Mouse (Mus musculus) urinary bladder, postnatal 10 days (tissue): Measurements from ENCODE around the gene Cdk14.
"Not testable (repeated sequence)": the region's sequence is repeated elsewhere in the genome, so short reads cannot be mapped to it uniquely, and the experiment has no call there.

Source experiments
- DNase-seq: peaks from one replicate; pipeline ENCODE4 v3.0.0; 2022; ENCODE audit warnings: low spot score

Cdk14 gene

GRCm38 (mm10) chr5:4990237-4990636 lies 429.9 kb downstream of the Cdk14 start:
- DNase-seq: no peak

GRCm38 (mm10) chr5:4986181-4986580 lies 433.9 kb downstream of the Cdk14 start:
- no peak for DNase-seq

DNA sequence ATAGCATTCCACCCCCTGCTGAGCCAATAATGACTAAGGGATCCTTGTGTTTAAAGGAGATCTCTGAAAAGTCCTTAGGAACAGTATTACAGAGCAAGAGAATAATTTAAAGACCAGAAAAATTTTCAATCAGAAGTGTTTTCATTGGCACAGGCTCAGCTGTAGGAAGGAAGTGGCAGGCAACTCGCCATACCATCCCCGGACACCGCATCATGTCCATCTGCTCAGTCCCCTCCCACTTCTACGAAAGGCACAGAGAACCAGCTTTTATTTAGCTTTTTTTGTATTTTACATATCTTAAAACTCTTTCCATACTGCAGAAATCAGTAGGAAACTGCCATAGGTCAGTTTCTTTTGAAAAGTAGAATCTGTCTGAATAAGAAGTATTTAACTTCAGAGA lies 440.6 kb downstream of the Cdk14 start:
- DNase-seq: no peak

- no peak for DNase-seq
These were observed 446.7 kb downstream of the Cdk14 start for GRCm38 (mm10) chr5:4973408-4973807.

GRCm38 (mm10) chr5:4962063-4962610 lies 458.0 kb downstream of the Cdk14 start:
- no peak for DNase-seq

DNA sequence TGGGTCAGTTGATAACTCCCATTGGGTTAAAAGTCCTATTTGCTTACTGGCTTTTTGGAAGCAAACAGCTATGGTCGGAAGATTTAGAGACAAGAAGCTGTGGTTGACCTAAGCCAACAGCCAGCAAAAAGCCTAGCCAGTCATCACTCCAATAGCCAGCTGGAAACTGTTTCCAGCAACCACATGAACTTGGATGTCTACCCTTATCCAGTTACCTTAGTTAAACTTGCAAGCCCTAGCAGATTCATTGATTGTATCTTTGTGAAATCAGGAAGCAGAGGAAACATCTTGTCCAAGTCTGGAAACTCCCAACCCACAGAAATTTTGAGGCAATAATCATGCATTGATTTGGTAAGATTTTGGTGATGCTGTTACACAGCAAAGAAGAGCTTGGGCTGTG lies 458.5 kb downstream of the Cdk14 start:
- no peak for DNase-seq

GRCm38 (mm10) chr5:4959446-4959845 lies 460.7 kb downstream of the Cdk14 start:
- DNase-seq: no peak

DNA sequence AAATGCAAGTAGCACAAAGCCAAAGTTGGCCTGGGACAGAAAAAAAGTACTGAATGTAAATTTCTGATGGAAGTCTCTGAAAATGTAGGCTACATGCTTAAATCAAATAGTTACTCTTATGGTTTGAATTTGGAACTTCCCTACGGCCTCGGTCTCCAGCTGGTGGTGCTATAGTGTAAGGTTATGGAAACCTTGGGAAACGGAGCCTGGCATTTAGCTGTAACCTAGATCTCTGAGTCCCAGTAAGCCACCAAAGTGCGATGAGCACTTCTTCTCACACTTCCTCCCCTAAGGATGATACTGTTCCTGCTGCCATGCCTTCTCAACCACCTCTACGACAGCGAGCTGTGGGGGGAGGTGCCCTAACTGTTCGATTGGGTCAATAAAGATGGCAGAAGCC lies 464.1 kb downstream of the Cdk14 start:
- DNase-seq: no peak

DNA sequence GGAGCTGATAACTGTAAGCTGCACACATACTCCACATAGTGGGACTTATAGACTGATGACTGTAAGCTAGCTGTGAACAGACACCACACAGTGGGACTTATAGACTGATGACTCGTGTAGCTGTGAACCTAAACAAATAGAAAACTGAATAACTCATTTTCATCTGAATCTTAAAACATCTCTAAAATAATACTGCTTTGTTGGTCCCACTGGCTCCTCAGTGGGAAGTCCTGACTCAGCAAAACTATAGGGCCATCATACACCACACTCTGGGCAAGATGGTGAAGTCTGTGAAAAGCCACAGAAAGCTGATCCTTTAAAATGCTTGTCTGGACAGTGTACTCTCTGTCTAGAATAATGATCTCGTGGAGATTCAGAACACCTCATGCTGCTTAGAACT lies 464.7 kb downstream of the Cdk14 start:
- no peak for DNase-seq

DNA sequence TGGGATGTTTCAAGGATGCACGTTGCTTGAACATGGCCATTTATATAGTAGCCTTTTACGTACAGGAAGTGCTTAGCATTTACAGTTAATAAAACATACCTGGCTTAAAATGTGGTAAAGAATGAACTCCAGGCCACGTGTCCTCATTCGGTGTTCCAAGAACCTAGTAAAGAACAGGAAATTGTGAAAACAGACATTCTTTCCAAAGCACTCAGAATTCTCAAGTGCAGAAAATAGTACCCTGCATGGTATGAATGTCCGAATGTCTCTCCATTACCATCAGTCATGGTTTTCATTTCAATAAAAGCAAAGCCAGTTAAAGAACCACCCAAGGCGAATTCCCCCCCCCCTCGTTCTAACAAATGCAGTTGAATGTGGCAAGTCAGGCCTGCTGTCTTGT lies 470.7 kb downstream of the Cdk14 start:
- DNase-seq: no peak

DNA sequence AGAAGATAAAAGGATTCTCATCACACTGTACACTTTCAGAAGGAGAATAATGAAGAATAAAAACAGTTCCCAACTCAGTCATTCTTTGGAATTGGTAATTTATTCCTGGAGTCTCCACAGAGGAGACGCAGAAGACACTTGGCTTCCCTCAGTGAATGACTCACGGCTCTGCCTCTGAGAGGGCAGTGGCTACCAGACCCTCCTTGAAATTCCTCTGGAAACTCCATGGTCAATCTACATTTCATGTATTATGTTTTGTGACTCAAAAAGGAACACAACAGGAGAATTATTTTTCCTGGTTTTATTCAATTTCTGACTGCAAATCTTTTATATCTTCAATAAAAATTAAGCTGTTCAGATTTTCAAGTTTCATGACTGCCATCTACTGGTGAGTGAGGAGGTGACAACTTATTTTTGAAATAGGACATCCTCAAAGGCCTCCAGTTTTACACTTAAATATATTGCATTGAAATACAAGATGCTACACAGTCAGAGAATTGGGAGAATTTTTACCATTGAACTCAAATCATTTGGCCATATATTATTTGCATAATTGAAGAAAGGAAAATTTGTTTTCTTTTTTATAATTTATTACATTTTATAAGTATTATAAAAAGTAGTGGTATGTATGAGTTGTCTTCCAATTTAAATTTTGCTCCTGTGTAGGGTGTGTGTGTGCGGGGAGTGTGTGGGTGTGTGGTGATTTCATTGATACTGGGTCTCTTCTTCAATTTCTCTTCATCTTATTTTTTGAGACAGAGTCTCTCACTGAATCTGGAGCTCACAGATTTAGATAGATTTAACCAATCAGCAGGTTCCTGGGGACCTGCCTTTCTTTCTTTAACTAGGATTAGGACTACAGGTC lies 471.8 kb downstream of the Cdk14 start:
- no peak for DNase-seq

DNA sequence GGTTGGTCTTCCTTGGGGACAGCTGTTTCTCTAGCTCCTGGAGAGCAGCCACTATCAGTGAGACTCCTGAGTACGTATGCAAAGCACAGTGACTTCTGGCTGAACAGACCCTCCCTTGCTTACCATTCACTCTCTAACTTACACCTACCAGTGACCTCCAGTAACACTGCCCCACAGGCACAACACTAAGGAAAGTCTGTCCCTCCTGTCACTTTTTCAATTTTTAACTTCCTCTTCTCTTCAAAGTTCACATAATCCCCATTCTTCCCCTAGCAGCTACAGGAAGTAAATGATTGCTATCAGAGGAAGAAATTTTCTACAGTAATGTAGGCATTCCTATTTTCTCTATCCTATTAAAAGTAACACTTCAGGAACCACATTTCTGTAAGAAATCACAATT lies 485.0 kb downstream of the Cdk14 start:
- DNase-seq: no peak

DNA sequence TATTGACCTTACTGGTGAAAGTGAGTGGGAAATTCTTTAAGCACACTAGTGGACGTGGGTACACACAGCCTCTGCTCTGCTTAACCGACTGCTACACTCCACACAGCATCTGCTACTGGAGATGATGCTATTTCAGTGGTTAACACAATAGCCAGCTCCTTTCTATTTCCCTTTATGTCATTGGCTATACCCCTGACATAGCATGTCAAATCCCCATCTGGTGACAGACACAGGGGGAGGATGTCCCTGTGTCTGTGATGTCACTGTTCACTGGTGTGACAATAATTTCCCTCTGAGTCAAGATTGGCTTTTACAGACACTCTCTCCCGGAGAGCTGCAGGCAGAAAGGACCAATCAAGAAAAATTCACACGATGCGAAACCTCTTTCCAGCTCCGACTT lies 485.6 kb downstream of the Cdk14 start:
- no peak for DNase-seq

DNA sequence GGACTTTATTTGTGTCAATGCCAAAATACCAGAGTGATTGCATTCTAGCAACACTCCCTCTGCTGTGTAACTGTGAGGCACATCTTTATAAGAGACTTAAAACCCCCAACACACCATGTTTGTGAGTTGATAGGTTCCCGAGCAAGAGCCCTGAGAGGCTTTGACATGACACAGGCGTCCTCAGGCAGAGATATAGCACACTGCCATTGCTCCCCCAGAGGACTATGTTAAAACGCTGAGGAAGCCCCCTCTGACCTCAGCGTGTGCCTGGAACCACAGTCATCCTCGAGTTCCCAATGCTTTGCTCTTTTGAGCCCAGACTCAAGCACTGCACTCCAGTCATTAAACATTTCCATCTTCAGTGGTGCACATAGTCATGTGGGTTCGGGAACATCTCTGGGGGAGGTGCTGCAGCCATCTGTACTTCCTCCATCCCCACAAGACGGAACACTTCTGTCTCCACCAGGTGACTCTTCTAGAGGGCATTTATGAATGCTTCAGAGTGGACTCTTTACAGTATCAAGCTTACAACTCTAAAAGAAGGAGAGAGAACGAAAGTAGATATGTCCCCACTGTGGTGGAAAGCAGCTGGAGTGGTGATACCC lies 488.5 kb downstream of the Cdk14 start:
- no peak for DNase-seq

- DNase-seq: no peak
These were observed 490.5 kb downstream of the Cdk14 start for GRCm38 (mm10) chr5:4929628-4930027.

- DNase-seq: no peak
These were observed 495.2 kb downstream of the Cdk14 start for GRCm38 (mm10) chr5:4924866-4925265.

DNA sequence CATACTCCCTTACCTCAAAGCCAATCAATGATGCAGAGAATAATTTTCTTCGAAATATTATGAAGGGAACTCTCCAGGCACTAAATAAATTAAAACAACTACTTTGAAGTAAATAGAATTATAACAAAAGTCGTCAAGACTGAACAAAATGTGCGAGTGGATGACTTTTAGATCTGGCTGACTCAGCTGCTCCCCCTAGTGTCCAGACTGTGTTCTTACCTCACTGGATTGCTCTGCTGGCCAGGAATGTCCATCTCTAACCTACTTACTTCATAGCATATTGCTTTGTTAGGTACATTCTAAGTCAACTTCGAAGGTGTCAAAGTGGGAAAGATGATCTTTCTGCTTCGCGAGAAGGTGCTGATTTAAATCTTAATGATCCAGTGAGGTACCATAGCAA lies 501.7 kb downstream of the Cdk14 start:
- no peak for DNase-seq

DNA sequence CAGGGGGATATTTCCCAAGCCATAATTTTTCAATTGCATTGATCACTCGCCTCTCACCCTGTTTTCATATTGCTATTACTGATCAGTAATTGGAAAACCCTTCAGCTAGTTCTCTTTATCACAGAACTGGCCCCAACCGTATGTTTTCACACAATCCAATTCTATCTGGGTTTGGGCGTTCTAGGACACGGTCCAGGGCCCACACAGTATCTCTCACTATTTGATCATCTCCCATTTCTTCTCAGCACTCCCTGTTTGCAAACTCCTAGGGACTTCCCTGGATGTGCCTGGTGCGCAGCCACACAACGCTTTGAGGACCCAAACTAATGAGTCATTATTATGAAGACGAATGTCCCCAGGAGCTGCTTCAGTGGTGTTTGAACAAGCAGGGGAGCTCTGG lies 502.4 kb downstream of the Cdk14 start:
- no peak for DNase-seq

GRCm38 (mm10) chr5:4917274-4917673 lies 502.8 kb downstream of the Cdk14 start:
- DNase-seq: no peak

- no peak for DNase-seq
These were observed 503.5 kb downstream of the Cdk14 start for GRCm38 (mm10) chr5:4916390-4917273.

DNA sequence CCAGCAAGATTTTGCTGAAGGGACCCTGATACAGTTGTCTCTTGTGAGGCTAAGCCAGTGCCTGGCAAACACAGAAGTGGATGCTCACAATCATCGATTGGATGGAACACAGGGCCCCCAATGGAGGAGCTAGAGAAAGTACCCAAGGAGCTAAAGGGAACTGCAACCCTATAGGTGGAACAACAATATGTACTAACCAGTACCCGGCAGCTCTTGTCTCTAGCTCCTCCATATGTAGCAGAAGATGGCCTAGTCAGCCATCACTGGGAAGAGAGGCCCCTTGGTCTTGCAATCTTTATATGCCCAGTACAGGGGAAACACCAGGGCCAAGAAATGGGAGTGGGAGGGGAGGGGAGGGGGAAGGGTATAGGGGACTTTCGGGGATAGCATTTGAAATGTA lies 515.2 kb downstream of the Cdk14 start:
- DNase-seq: not testable (repeated sequence)

DNA sequence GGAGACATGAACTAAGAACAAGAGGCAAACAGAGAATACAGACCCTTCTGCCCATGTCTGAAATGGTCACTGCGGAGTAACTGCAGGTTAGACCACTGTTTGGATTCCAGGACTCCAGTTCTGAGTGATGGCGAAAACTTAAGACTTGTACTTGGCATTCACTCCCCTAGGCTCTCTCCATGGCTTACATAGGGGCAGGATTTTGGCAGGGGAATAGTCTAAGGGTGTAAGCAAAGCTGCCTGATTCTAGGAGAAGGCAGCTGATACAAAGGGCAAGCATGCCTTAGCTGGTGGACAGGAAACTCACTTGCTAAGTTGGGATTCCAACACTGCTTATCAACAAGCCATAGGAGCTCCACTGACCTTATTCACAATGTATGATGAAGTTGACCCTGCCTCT lies 521.9 kb downstream of the Cdk14 start:
- DNase-seq: no peak
